Mouse (Mus musculus): ENCODE results near the gene Rbpjl.
A peak's percentile ranks its signal among the peaks of the same experiment; 100 is the strongest.

The Rbpjl gene

GRCm38 (mm10) chr2:164396076-164396475 is 6.9 kb upstream of the Rbpjl start:
- DNase-seq = no peak

- no peak for DNase-seq
Measured at GRCm38 (mm10) chr2:164396911-164397310, 6.0 kb upstream of the Rbpjl start.

GRCm38 (mm10) chr2:164403396-164404081 is 598 bp downstream of the Rbpjl start:
- no peak for DNase-seq

DNA sequence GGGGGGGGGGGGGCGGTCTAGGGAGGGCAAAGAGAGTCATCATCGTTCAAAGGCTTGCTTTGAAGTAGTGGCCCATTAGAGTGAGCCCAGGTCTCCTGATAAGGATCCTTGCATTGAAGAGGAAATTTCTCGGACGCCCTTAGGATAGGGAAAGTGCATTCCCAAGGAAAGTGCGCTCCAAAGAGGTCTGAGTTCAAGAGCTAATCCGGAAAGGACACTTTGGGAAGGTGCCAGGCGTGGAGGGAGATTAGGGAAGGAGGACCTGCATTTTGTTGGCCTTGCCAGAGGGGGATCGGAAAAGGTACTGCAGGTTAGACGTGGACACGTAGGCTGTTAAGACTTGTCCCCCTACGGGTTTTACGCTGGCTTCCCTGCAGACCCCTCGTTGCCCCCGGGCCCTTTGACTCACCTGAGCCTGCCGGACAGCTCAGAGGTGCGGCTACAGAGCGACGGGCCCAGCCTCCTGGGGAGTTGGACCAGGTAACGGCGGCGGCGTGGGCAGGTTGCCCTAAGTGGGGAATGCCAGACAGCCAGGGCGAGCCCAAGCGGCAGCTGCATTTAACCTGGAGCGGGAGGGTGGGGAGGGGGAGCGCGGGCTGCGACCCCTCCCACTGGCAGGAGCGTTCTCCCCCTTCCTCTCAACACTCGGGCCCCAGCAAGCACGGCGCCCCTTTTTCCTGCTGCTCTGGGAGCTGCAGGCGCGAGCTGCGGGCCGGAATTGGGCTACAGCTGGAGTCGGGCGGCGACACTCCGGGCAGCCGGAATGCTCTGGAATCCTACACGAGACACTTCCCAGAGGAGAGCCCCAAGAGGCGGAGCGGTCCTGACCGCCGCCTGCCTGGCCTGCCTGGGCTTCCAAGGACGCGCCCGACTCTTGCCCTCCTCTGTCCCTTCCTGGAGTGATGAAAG is 1.4 kb downstream of the Rbpjl start:
- DNase-seq = no peak

GRCm38 (mm10) chr2:164405060-164405459 is 2.1 kb downstream of the Rbpjl start, which contains the start of gene Matn4:
Gene Matn4 (minus strand): TSS chr2:164405160.
- no peak for DNase-seq

- no peak for DNase-seq
Measured at GRCm38 (mm10) chr2:164405519-164405918, 2.6 kb downstream of the Rbpjl start.

DNA sequence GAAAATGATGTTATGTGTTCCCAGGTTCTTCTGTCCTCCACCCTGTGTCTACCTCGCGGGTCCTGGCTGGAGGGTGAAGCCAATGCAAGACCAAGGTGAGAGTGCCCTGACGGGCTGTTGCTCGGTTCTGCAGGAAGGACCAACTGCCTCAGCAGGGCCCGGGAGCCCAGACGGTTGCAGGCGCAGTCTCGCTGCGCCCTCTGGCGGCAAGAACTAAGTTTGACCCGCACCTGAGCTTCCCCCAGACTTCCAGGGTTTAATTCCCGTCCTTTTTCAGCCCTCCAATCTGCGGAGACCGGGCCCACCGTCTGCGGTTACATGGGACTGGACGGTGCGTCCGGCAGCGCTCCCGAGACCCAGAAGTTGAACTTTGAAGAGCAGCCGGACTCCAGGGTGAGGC is 4.8 kb downstream of the Rbpjl start:
- DNase-seq = peak; percentile 65 to 80

DNA sequence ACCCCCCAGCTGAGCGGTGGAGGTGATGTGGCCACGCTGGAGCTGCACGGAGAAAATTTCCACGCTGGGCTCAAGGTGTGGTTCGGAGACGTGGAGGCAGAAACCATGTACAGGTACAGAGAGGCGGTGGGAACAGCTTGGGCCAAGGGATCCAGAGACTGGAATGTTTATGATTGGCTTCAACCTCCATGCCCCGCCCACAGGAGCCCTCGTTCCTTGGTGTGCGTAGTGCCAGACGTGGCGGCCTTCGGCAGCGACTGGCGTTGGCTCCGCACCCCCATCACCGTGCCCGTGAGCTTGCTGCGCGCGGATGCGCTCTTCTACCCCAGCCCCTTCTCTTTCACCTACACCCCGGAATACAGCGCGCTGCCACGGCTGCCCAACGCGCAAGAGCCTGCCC is 11.2 kb downstream of the Rbpjl start:
- DNase-seq = no peak

DNA sequence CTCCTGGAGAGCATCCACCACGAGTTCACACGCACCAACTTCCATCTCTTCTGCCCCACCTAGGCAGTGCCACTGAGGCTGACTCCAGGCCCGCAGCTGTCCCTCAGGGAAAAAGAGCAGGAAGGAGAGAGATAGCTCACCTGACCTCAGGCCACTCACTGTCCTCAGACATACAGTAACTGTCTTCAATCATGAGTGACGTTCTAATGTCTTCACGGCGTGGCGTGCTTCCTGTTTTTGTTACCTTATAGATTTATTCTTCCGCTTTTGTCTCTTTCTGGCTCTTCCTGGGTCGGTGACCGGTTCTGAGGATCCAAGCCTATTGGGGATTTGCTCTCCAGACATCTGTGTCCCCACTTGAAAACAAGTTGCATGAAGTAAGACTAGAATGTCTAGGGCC is 11.6 kb downstream of the Rbpjl start:
- DNase-seq = no peak

DNA sequence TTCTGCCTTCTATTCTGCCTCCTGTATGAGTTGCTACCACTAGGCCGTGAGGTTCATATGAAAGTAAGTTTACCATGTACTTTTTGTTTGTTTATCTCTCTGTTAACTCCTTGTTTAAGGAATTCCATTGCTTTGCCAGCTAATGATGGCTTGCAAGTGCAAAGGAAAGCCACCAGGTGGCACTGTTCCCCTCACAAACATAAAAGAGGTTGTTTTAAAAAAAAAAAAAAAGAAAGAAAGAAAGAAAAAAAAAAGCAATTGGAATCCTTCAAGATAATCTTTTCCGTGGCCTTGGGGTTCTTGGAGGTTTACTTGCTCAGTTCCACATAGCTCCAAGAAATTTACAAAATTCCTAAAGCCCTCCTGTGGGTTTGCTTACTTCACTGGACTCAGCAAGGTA is 14.3 kb downstream of the Rbpjl start:
- DNase-seq = peak in 1 of 2 experiments; percentile 17

GRCm38 (mm10) chr2:164418308-164418875 is 15.5 kb downstream of the Rbpjl start:
- no peak for DNase-seq

DNA sequence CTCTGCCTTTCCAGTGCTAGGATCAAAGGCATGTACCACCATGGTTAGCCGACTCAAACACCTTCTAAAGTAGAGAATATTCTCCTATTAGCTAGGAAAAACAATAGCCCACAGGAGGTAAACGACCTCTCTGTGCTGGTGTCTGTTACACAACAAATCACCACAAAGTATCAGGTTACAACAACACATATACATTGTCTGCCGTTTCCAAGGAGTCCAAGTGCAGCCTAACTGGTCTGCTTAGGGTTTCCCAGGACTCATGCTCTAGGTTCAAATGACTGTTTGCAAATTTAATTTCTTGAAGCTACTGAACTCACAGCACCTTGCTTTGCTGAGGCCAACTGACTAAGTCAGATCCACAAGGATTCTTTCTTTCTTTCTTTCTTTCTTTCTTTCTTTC is 16.5 kb downstream of the Rbpjl start:
- no peak for DNase-seq

DNA sequence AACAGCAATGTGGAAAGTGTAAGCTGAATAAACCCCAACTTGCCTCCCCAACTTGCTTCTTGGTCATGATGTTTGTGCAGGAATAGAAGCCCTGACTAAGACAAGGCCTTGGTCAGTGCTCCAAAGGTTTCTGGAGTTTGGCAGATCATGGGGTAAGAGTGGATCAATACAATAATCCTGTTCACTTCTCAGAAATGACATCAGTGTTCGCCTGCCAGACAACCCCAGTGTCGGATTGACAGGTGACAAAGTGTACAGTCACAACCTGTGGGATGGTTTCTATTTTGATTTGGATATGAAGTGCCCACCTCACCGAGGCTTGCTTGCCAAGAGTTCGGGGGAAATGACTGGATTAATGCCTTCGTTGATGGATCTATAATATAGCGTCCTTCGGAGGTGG is 18.4 kb downstream of the Rbpjl start:
- DNase-seq = no peak

DNA sequence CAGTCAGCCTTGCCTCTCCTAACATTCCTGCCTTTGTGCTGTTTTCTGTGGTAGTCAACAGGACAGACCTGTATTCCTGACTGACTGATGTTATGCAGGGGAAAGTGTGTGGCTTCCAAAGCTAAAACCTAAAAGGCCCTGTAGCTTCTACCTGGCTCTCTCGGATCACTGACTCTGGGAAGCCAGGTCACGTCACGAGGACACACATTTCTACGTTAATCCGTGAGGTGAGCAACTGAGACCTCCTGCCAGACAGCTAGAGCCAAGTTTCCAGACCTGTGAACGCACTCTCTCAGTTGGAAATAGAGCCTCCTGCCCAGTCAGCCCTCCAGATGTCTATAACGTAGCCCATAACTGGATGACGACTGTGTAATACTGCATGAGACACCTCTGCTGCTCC is 19.0 kb downstream of the Rbpjl start:
- no peak for DNase-seq

DNA sequence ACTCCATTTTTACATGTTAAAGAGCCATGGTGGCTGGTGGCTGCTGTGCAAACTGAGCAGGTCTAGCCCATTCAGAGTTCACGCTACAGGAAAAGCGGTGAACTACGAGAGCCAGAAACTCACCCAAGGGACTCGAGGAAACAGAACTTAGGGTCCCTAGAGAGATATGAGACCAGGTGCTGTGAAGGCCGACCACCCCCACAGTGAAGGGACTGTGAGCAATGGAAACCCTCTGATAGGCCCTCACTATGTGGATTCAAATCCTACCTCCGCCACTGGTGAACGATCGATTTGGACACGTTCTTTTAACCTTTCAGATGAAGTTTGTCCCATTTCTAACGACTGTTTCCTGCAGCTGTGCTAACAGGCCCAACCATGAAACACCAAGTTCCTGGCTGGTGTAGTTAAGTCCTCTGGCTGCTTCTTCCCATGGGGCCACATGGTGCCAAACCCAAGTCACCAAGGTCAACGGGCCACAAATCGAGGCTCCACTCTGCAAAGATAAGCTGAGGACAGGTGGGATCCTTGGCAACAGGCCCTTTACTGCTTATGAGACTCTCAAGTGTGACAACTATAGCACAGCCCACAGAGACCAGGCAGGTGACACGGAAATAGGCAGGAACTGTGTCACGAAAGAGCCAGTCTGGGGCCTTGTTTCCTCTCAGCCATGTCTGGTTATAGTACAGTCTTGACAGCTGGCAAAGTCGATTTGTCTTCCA is 19.9 kb downstream of the Rbpjl start:
- DNase-seq = no peak

DNA sequence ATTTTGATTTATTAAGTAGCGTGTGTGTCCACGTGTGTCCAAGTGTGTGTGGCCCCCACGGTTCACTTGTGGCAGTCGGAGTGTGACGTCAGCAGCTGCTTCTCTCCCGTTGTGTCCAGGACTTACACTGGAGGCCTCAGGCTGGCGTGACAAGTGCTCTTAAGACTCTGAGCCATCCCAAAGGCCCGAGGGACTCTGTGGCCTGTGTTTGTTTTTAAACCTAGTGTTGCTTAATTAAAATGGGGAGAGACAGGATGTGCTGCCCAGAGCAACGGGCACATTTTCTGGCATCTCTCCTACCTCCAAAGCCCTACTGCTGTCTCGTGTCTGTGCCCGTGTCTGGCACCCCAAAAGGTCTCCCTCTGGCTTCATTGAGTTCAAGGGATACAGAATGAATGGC is 20.5 kb downstream of the Rbpjl start:
- peak in 1 of 2 experiments; percentile 16 for DNase-seq

- no peak for DNase-seq
Measured at GRCm38 (mm10) chr2:164424406-164424805, 21.5 kb downstream of the Rbpjl start.

GRCm38 (mm10) chr2:164425401-164425800 is 22.5 kb downstream of the Rbpjl start:
- DNase-seq = no peak

DNA sequence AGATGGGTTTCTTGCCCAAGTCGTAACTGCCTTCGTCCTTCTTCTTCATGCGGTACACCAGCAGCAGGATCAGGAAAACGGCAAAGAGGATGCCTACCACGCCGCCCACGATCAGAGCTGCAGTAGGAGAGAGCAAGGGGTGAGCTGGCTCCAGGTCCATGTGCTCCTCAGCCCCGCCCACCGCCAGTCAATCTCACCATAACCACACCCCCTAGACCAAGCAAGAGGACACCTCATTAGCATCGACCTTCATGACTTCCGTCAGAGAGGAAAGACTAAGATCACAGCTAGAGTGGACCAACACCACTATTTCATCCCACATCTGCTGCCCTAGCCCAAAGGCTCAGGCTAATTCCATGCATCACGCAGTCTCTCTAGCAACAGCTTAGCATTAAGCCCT is 23.2 kb downstream of the Rbpjl start:
- DNase-seq = no peak

DNA sequence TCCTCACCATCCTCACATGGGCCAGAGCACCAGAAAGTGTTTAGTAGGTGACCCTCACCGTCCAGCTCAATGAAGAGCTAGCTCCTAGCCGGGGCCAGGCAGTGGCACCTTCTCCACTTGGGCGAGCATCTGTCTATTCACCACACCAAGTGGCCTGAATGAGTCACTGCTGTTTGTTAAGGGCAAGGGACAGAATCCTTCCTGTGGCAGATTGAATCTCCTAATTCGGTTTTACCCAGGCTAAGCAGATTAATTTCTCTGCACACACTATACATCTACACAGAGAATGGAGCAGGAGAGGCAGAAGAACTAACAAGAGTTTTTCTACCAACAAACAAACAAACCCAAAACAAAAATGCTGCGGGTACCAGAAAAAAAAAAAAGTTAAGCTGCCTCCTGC is 24.0 kb downstream of the Rbpjl start:
- DNase-seq = no peak

DNA sequence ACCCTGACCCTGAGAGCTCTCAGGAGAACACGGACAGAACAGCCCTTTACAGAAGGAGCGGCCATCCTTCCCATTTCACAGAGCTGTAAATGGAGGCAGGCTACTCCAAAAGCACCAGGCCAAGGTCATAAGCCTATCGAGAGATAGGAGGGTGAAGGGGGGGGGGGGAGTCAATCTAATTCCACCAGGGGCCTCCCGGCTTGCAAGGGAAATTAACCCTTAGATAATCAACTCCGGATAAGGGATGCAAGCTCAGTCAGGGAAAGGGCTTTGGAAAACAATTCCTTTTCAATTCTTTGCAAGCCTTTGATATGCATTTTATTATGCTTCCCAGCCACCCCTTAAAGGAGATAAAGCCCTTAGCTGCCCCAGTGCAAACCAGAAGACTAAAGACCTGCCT is 25.5 kb downstream of the Rbpjl start:
- no peak for DNase-seq

GRCm38 (mm10) chr2:164429881-164430615 is 27.1 kb downstream of the Rbpjl start:
- no peak for DNase-seq

All from cerebellum, adult 18-20 months (tissue).